In genomic region chr19:6047154-6047898, GRCm38 (mm10) we compare ENCODE assay signal across 8 mouse cellular contexts. TPM values are rescaled to one million over a fixed set of nuclear protein-coding genes. Genes with fewer than 3 reads are reported as not detected.
DNase-seq lines count a peak whose midpoint lies in the region; ATAC-seq and TF ChIP-seq lines count a peak whose summit lies in the region.

No protein-coding gene starts in this region.

- peaks cover 5% of the 10 kb centered on the region for H3K4me1 ChIP-seq in testis, adult 2 months (ENCODE audit: control insufficient read depth, insufficient read depth, low read length)
- H3K4me1 ChIP-seq in intestine, embryonic 14.5 days (replicated peaks; ENCODE audit: control insufficient read depth, insufficient read depth, low read length) = peaks cover 15% of the 10 kb centered on the region
- H3K4me1 ChIP-seq in neural tube, embryonic 12.5 days = peaks cover 22% of the 10 kb centered on the region

- 3% methylated on average over 44 of the region's 44 CpGs for WGBS in intestine, embryonic 14.5 days
- 2% methylated on average over 44 of the region's 44 CpGs for WGBS in neural tube, embryonic 12.5 days

- H3K27ac ChIP-seq in testis, adult 2 months (ENCODE audit: control insufficient read depth, insufficient read depth, low read depth, low read length) = peak overlapping the region; percentile 91
- peak overlapping the region; percentile 97 for H3K27ac ChIP-seq in intestine, embryonic 14.5 days (ENCODE audit: low read depth)
- peak overlapping the region; percentile 98 for H3K27ac ChIP-seq in neural tube, embryonic 12.5 days

- H3K9ac ChIP-seq in intestine, embryonic 14.5 days (ENCODE audit: low read length) = peak overlapping the region; percentile 81
- peak overlapping the region; percentile 88 for H3K9ac ChIP-seq in neural tube, embryonic 12.5 days

- H3K4me3 ChIP-seq in testis, adult 2 months (ENCODE audit: control insufficient read depth, low read depth, low read length) = peak overlapping the region; percentile 88
- peak overlapping the region; percentile 60 for H3K4me3 ChIP-seq in intestine, embryonic 14.5 days (ENCODE audit: low read depth, low read length)
- peak overlapping the region; percentile 90 for H3K4me3 ChIP-seq in neural tube, embryonic 12.5 days

- TF ChIP-seq CTCF in testis, adult 2 months (IDR thresholded peaks at IDR 0.05; ENCODE audit: control insufficient read depth, insufficient read depth, insufficient replicate concordance, low read depth, low read length) = no peak

- peak; percentile 46 for DNase-seq in cerebellum, adult 8-10 months
- DNase-seq in cerebellum, adult 11 months = no peak
- DNase-seq in testis, postnatal 10 days (ENCODE audit: low spot score) = no peak
- peak; percentile 65 for DNase-seq in intestine, embryonic 14.5 days (ENCODE audit: low spot score)
- DNase-seq in embryo, embryonic 10 days (ENCODE audit: low spot score) = no peak

- no peaks in the 10 kb centered on the region for H3K27me3 ChIP-seq in testis, adult 2 months (ENCODE audit: control insufficient read depth, insufficient read depth, low read length)
- no peaks in the 10 kb centered on the region for H3K27me3 ChIP-seq in intestine, embryonic 14.5 days (replicated peaks; ENCODE audit: control insufficient read depth, insufficient read depth, low read length)
- no peaks in the 10 kb centered on the region for H3K27me3 ChIP-seq in neural tube, embryonic 12.5 days (replicated peaks)

- peak; percentile 7 for ATAC-seq in intestine, embryonic 14.5 days (replicated peaks; ENCODE audit: low FRiP score, low TSS enrichment, low read depth)
- ATAC-seq in neural tube, embryonic 12.5 days (ENCODE audit: low FRiP score, low read depth) = peak; percentile 3
- ATAC-seq in megakaryocyte-erythroid progenitor cell, adult 5-6 weeks (replicated peaks; ENCODE audit: low FRiP score, low TSS enrichment, poor library complexity, severe bottlenecking) = no peak

- H3K4me2 ChIP-seq in intestine, embryonic 14.5 days (ENCODE audit: low read length) = peak overlapping the region; percentile 97
- peak overlapping the region; percentile 99 for H3K4me2 ChIP-seq in neural tube, embryonic 12.5 days (replicated peaks)

- H3K36me3 ChIP-seq in testis, adult 2 months (ENCODE audit: control insufficient read depth, insufficient read depth, low read length) = peaks cover 2% of the 10 kb centered on the region
- peaks cover 40% of the 10 kb centered on the region for H3K36me3 ChIP-seq in intestine, embryonic 14.5 days (ENCODE audit: control insufficient read depth, insufficient read depth, low read length)
- H3K36me3 ChIP-seq in neural tube, embryonic 12.5 days = peaks cover 43% of the 10 kb centered on the region

- H3K9me3 ChIP-seq in intestine, embryonic 14.5 days (ENCODE audit: control insufficient read depth, low read length) = no peaks in the 10 kb centered on the region
- no peaks in the 10 kb centered on the region for H3K9me3 ChIP-seq in neural tube, embryonic 12.5 days

- TF ChIP-seq POLR2A in testis, adult 2 months (IDR thresholded peaks at IDR 0.05; ENCODE audit: control insufficient read depth, low read depth, low read length) = no peak

RNA-seq across cellular contexts. Expression of gene Syvn1, which starts 0.9 kb away (rescaled TPM):
- 30.5 and 33.3 TPM in 2 replicates for polyA plus RNA-seq in testis, adult 2 months (2012; rRNA removed)
- 24.5 and 28.1 TPM in 2 replicates for polyA plus RNA-seq in intestine, embryonic 14.5 days (2014; fragmentation: Nextera tagmentation; extraction: Ambion mirVana)
- 33.2 and 35.2 TPM in 2 replicates for polyA plus RNA-seq in neural tube, embryonic 12.5 days (2016; fragmentation: Nextera tagmentation; extraction: Ambion mirVana)
- 31.2 and 52.3 TPM in 2 replicates for total RNA-seq in megakaryocyte-erythroid progenitor cell, adult 5-6 weeks (2014; fragmentation: Nextera tagmentation)
- 5.8 and 7.5 TPM in 2 replicates for total RNA-seq in megakaryocyte-erythroid progenitor cell, adult 5-6 weeks (2017)

RNA-seq across cellular contexts. Expression of gene Mrpl49, which starts 10.3 kb away (rescaled TPM):
- 9.5 and 9.8 TPM in 2 replicates for polyA plus RNA-seq in testis, adult 2 months (2012; rRNA removed)
- polyA plus RNA-seq in intestine, embryonic 14.5 days (2014; fragmentation: Nextera tagmentation; extraction: Ambion mirVana) = 82.1 and 82.5 TPM in 2 replicates
- polyA plus RNA-seq in neural tube, embryonic 12.5 days (2016; fragmentation: Nextera tagmentation; extraction: Ambion mirVana) = 66.0 and 68.6 TPM in 2 replicates
- total RNA-seq in megakaryocyte-erythroid progenitor cell, adult 5-6 weeks (2014; fragmentation: Nextera tagmentation) = 54.4 and 64.1 TPM in 2 replicates
- 33.6 and 41.0 TPM in 2 replicates for total RNA-seq in megakaryocyte-erythroid progenitor cell, adult 5-6 weeks (2017)

RNA-seq across cellular contexts. Expression of gene Fau, which starts 10.3 kb away (rescaled TPM):
- 605 and 748 TPM in 2 replicates for polyA plus RNA-seq in testis, adult 2 months (2012; rRNA removed)
- 1,017 and 1,054 TPM in 2 replicates for polyA plus RNA-seq in intestine, embryonic 14.5 days (2014; fragmentation: Nextera tagmentation; extraction: Ambion mirVana)
- 635 and 643 TPM in 2 replicates for polyA plus RNA-seq in neural tube, embryonic 12.5 days (2016; fragmentation: Nextera tagmentation; extraction: Ambion mirVana)
- total RNA-seq in megakaryocyte-erythroid progenitor cell, adult 5-6 weeks (2014; fragmentation: Nextera tagmentation) = 2,866 and 2,996 TPM in 2 replicates
- total RNA-seq in megakaryocyte-erythroid progenitor cell, adult 5-6 weeks (2017) = 1,307 and 1,586 TPM in 2 replicates

RNA-seq across cellular contexts. Expression of gene Znhit2, which starts 13.7 kb away (rescaled TPM):
- 742 and 891 TPM in 2 replicates for polyA plus RNA-seq in testis, adult 2 months (2012; rRNA removed)
- 33.8 and 38.3 TPM in 2 replicates for polyA plus RNA-seq in intestine, embryonic 14.5 days (2014; fragmentation: Nextera tagmentation; extraction: Ambion mirVana)
- polyA plus RNA-seq in neural tube, embryonic 12.5 days (2016; fragmentation: Nextera tagmentation; extraction: Ambion mirVana) = 34.3 and 38.2 TPM in 2 replicates
- 11.5 and 16.7 TPM in 2 replicates for total RNA-seq in megakaryocyte-erythroid progenitor cell, adult 5-6 weeks (2014; fragmentation: Nextera tagmentation)
- 10.7 and 11.2 TPM in 2 replicates for total RNA-seq in megakaryocyte-erythroid progenitor cell, adult 5-6 weeks (2017)

RNA-seq across cellular contexts. Expression of gene Tm7sf2, which starts 20.8 kb away (rescaled TPM):
- polyA plus RNA-seq in testis, adult 2 months (2012; rRNA removed) = 26.0 and 26.5 TPM in 2 replicates
- 30.6 and 31.4 TPM in 2 replicates for polyA plus RNA-seq in intestine, embryonic 14.5 days (2014; fragmentation: Nextera tagmentation; extraction: Ambion mirVana)
- polyA plus RNA-seq in neural tube, embryonic 12.5 days (2016; fragmentation: Nextera tagmentation; extraction: Ambion mirVana) = 44.3 and 45.9 TPM in 2 replicates
- 13.7 and 14.7 TPM in 2 replicates for total RNA-seq in megakaryocyte-erythroid progenitor cell, adult 5-6 weeks (2014; fragmentation: Nextera tagmentation)
- 3.6 and 4.8 TPM in 2 replicates for total RNA-seq in megakaryocyte-erythroid progenitor cell, adult 5-6 weeks (2017)

Comparison
In these comparisons a context has a peak if more than half of its experiments do, and no peak if none do; other contexts are left out.
1. DNase-seq: peak in cerebellum, adult 8-10 months (single experiment) and intestine, embryonic 14.5 days (single experiment); none in cerebellum, adult 11 months (single experiment), testis, postnatal 10 days (single experiment) and embryo, embryonic 10 days (single experiment).
2. Peak in every context shown above with its lines, with median percentiles within 50 percentile points of each other: H3K27ac ChIP-seq and H3K4me3 ChIP-seq.